Mouse (Mus musculus): ENCODE data around the gene Lrrc61. TPM values are rescaled to one million over a fixed set of nuclear protein-coding genes. Genes with fewer than 3 reads are reported as not detected.

Lrrc61 gene
- total RNA-seq, 2 experiments from 2014 or later = 42.8 to 43.5 TPM

GRCm38 (mm10) chr6:48591221-48591845, 36.7 kb downstream of the Lrrc61 start:
- DNase-seq (ENCODE audit: low spot score in 2 of 2) = no peak

DNA sequence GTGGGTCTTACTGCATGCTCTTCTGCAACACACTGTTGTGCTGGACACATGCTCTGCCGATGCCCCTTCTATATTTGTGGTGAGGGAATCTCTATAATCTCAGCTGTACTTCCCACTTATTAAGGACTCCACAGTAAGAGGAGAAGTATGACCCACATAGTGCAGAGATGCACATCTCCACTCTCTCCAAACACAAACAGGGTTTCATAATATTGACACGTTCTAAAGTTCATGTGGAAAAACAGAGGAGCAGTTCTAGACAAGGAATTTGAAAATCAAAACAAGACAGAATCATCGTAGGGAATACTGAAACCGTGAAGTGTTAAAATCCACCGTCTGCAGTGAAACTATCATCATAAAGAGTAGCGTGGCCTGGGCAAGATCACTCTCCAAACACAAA, 37.3 kb downstream of the Lrrc61 start:
- DNase-seq (ENCODE audit: low spot score in 2 of 2) = no peak

- DNase-seq (ENCODE audit: low spot score in 2 of 2) = peak; percentile 88 to 92
Measured at GRCm38 (mm10) chr6:48593158-48594042, 38.8 kb downstream of the Lrrc61 start, which contains the start of the genes Repin1 and Gm44965. Repin1 (plus strand) TSS chr6:48593883. Gm44965 (plus strand) TSS chr6:48593941.

GRCm38 (mm10) chr6:48594043-48594738, 39.6 kb downstream of the Lrrc61 start:
- no peak for DNase-seq (ENCODE audit: low spot score in 2 of 2)

DNA sequence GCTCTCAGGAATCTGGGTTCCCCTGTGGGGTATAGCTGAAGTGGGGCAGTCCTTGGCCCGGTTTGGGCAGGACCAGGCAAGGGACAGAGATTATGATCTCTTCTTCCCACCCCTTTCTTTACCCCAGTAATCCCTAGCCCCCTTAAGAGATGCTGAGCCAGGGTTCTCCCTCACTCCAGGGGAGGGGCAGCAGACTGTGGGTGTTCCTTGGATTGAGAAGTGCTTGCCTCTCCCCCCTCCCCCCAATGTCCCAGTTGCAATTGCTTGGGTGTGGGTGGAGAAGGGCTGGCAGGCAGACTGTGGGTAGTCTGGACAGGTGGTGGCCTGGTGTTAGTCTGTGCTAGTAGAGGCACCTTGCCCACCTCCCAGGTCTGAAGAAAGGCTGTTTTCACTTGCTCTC, 40.7 kb downstream of the Lrrc61 start:
- DNase-seq (ENCODE audit: low spot score in 2 of 2) = no peak

- no peak for DNase-seq (ENCODE audit: low spot score in 2 of 2)
Measured at GRCm38 (mm10) chr6:48596545-48597232, 42.1 kb downstream of the Lrrc61 start.

GRCm38 (mm10) chr6:48597233-48597625, 42.6 kb downstream of the Lrrc61 start:
- DNase-seq (ENCODE audit: low spot score in 2 of 2) = no peak

- DNase-seq (ENCODE audit: low spot score in 2 of 2) = no peak
Measured at GRCm38 (mm10) chr6:48600594-48600993, 46.0 kb downstream of the Lrrc61 start.

DNA sequence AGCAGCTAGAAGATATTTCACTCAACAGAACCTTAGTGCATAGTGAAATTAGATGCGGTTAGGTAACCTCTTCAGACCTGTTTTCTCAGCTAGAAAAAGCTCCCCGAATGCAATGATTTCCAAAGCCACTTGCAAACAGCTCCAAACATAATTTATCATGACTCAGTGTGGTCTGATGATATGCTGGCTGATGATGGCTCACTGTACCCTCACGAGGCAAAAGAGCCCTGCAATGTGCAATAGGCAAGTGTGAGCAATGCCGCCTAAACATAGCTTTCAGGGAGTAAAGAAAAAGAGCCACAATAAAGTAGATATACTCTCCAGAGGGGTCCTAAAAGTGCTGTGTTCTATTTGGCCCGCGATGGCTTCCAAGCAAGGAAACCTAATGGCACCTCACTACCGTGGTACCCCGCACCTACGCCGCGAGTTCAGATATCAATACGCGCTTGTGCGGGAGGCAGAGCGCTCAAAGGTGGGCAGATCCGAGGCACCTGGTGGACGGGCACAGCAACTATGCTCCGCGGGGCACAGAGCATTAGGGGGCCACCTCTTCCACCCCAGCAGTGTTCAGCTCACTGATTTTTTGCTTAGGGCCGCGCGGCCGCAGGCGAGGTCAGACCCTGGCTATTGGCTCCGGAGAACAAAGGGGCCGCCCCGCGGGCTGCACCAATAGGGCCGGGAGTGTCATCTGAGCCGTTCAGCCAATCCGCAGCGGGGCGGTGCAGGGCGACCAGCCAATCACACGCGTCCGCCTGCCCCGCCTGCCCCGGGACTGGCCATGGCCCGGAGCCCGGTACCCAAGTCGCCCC, 46.9 kb downstream of the Lrrc61 start, which contains the start of gene Zfp775:
Gene Zfp775, plus strand, starts transcription at position 793 of the 809 bp plus-strand sequence.
- DNase-seq (ENCODE audit: low spot score in 2 of 2) = peak; percentile 94 to 96

- DNase-seq (ENCODE audit: low spot score in 2 of 2) = no peak
Measured at GRCm38 (mm10) chr6:48602080-48602741, 47.6 kb downstream of the Lrrc61 start.

DNA sequence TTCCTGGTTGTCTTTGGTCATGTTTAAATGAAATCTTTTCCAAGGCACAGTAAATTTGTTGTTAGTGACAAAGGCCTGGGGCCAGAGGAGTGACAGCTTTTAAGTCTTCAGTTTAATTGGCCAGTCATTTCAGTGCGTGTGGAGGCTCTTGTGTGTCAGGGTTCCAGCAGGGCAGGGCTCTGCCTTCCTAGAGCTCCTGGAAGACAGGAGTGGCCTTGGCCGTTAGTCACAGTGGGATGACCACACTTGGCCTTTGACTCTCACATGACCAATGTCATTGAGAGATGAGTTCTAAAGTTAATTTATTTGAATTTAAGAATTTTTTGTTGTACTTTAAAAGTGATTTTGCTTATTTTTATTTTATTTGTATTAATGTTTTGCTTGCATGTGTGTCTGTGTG, 53.5 kb downstream of the Lrrc61 start:
- no peak for DNase-seq (ENCODE audit: low spot score in 2 of 2)

DNA sequence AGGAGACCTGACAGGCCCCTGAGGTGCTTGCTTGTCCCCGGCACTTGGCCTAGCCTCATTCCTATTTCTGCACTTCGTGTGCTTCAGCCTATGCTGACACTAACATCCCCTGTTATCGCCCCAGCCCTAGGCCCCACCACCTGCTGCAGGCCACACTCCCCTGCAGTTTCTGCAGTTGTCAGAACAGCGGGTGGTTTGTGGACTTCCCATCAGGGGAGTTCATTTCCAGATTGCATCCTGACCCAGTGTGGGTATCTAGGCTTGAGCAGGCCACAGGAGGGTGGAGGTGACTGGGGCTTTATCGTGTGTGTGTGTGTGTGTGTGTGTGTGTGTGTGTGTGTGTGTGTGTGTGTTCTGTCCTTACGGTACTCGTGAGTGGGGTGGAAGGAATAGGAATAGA, 54.9 kb downstream of the Lrrc61 start:
- DNase-seq (ENCODE audit: low spot score in 2 of 2) = no peak

DNA sequence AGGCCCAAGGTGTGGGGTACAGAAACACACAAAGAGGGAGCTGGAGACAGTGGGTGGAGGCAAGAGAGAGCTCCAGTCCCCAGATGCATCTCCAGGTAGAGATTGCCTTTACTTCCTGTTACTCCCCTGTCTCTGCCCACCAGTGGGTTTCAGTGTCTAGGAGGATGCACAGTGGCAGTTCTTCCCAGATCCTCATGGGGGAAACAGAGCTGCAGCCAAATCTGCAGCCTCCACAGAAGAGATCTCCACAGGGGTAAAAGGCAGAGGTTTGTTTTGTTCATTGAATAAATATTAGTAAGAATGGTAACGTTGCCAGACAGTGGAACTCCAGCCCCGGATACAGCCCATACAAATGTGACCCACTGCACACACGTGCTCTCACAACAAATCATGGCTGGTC, 56.1 kb downstream of the Lrrc61 start:
- DNase-seq (ENCODE audit: low spot score in 2 of 2) = no peak

DNA sequence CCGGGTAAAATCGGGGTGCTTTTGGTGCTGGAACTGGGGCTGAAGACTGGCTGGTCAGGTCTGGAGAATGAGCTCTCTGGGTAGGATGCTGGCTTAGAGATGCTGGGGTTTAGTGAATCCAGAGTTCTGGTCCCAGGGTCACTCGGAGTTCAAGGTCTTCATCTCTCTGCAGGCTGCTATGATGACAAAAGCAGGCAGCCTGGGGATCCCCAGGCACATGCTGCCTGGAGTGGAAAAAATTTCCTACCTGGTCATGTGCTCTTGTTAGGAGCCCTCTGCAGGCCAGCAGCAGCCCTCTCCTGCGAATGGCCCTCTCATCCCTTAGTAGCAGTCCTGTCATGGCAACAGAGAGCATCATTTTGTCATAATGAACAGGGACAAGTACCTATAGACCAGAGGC, 58.9 kb downstream of the Lrrc61 start:
- no peak for DNase-seq (ENCODE audit: low spot score in 2 of 2)

DNA sequence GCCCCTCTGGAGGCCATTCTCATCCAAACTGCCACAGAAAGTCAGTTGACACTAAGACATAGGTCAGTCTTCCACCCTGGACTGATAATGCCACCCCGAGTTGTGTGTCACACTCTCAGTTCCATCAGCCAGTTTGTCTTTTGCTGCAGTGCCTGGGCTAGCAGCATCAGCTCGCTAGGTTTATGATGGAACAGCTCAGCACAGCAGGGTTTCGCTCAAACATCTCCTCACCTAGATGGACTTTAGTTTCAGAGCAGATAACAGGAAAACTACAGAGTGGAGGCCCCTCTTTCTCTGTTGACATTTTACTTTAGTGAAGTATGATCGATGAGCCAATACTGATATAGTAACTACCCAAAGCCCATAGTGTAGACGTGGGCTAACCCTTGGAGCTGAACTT, 60.2 kb downstream of the Lrrc61 start:
- no peak for DNase-seq (ENCODE audit: low spot score in 2 of 2)

- no peak for DNase-seq (ENCODE audit: low spot score in 2 of 2)
Measured at GRCm38 (mm10) chr6:48620031-48620430, 65.4 kb downstream of the Lrrc61 start.

Data from adrenal gland, postnatal 4 days (tissue).